Mouse (Mus musculus) olfactory bulb, adult 2 months (tissue): ENCODE data around the gene Tspan18.

Source experiments
- CTCF ChIP-seq: fragments of 200-500 bp; IDR thresholded peaks from 2 replicates; pipeline ENCODE4 v1.5.1; 2012; ENCODE audit warnings: low read depth, mild to moderate bottlenecking, low read length, moderate library complexity; ENCODE audit not compliant: insufficient read depth
- POLR2A ChIP-seq: fragments of 200-500 bp; IDR thresholded peaks from 2 replicates; pipeline ENCODE4 v1.6.1; 2012; ENCODE audit warnings: mild to moderate bottlenecking, low read depth, low read length, moderate library complexity; ENCODE audit not compliant: insufficient read depth

GRCm38 (mm10) chr2:93380680-93381089 is 46.4 kb upstream of the Tspan18 start:
- TF ChIP-seq CTCF (no peak), POLR2A (no peak)
